Mouse (Mus musculus) monocyte, adult 5-6 weeks (primary cell): ENCODE measurements around the gene Mief1. TPM values are rescaled to one million over a fixed set of nuclear protein-coding genes. Genes with fewer than 3 reads are reported as not detected.

Experiments used
- ATAC-seq: fragments of 153-309, 156-312 bp; replicated peaks from 2 replicates; pipeline ENCODE4 v1.8.0; 2017; ENCODE audit warnings: mild to moderate bottlenecking; ENCODE audit not compliant: low TSS enrichment, insufficient number of reproducible peaks, severe bottlenecking, poor library complexity, low FRiP score
- total RNA-seq: library from RNA; stranded (forward); fragments of 200-1000, 200-491, 200-594 nt; gene quantifications from 3 replicates; pipeline ENCODE4 v1.2.3, GENCODE M21; 2017

Gene Mief1
- total RNA-seq, 1 experiment from 2014 or later, result 28.7 TPM

- no peak for ATAC-seq
These were observed 10.1 kb upstream of the Mief1 start for GRCm38 (mm10) chr15:80223751-80224150.

- peak; percentile 89 for ATAC-seq
These were observed 8.6 kb upstream of the Mief1 start for GRCm38 (mm10) chr15:80225208-80225607.

- no peak for ATAC-seq
These were observed 8.0 kb upstream of the Mief1 start for GRCm38 (mm10) chr15:80225796-80226195.

GRCm38 (mm10) chr15:80228071-80228800, 5.6 kb upstream of the Mief1 start:
- no peak for ATAC-seq

GRCm38 (mm10) chr15:80232331-80232730, 1.5 kb upstream of the Mief1 start:
- ATAC-seq, result no peak

- ATAC-seq, result no peak
These were observed 765 bp upstream of the Mief1 start for GRCm38 (mm10) chr15:80233053-80233452.

GRCm38 (mm10) chr15:80235535-80235934, 1.7 kb downstream of the Mief1 start, which contains the start of gene AC140267.1:
Gene AC140267.1, plus strand, starts transcription at chr15:80235835.
- no peak for ATAC-seq

GRCm38 (mm10) chr15:80248135-80248534, 14.3 kb downstream of the Mief1 start:
- no peak for ATAC-seq

- no peak for ATAC-seq
These were observed 14.8 kb downstream of the Mief1 start for GRCm38 (mm10) chr15:80248596-80248995.

GRCm38 (mm10) chr15:80249672-80250071, 15.9 kb downstream of the Mief1 start:
- no peak for ATAC-seq

- no peak for ATAC-seq
These were observed 16.8 kb downstream of the Mief1 start for GRCm38 (mm10) chr15:80250586-80250985.

GRCm38 (mm10) chr15:80253530-80253929, 19.7 kb downstream of the Mief1 start:
- ATAC-seq, result no peak

- ATAC-seq, result no peak
These were observed 20.4 kb downstream of the Mief1 start for GRCm38 (mm10) chr15:80254207-80254606.

GRCm38 (mm10) chr15:80254847-80255645, 21.2 kb downstream of the Mief1 start, which contains the start of gene Atf4:
Gene Atf4, plus strand, starts transcription at chr15:80255184.
- peak; percentile 79 for ATAC-seq

GRCm38 (mm10) chr15:80255646-80256121, 21.9 kb downstream of the Mief1 start:
- ATAC-seq, result peak; percentile 64

GRCm38 (mm10) chr15:80256242-80256641, 22.4 kb downstream of the Mief1 start:
- no peak for ATAC-seq

- no peak for ATAC-seq
These were observed 23.1 kb downstream of the Mief1 start for GRCm38 (mm10) chr15:80256656-80257601.

GRCm38 (mm10) chr15:80257602-80258239, 23.9 kb downstream of the Mief1 start:
- no peak for ATAC-seq
